Mouse (Mus musculus): Measurements from ENCODE around the gene Gnb2.

GRCm38 (mm10) chr5:137534762-137535161 is 1.5 kb upstream of the Gnb2 start:
- TF ChIP-seq POLR2A (IDR thresholded peaks at IDR 0.05; ENCODE audit: low read depth, low read length): no peak
- no peak for TF ChIP-seq CTCF (IDR thresholded peaks at IDR 0.05; ENCODE audit: extremely low read depth, insufficient read depth, insufficient read length, insufficient replicate concordance)
